Mouse (Mus musculus) layer of hippocampus, adult 18-20 months (tissue): Measurements from ENCODE around the gene Wdr48. TPM values are rescaled to one million over a fixed set of nuclear protein-coding genes. Genes with fewer than 3 reads are reported as not detected.
A peak's percentile ranks its signal among the peaks of the same experiment; 100 is the strongest.

ENCODE experiments used
- DNase-seq, 2 experiments: peaks; one replicate each; pipeline ENCODE4 v3.0.0; 2022; ENCODE audit warnings: low spot score in 2 of 2
- total RNA-seq, 2 experiments: library from RNA; stranded (reverse); gene quantifications; 2 replicates each; pipeline ENCODE4 v1.2.3; 2021

The Wdr48 gene
- total RNA-seq, 2 experiments from 2014 or later = 74.8 to 77.2 TPM

GRCm38 (mm10) chr9:119923462-119923861, 28.8 kb downstream of the Wdr48 start:
- DNase-seq = no peak

DNA sequence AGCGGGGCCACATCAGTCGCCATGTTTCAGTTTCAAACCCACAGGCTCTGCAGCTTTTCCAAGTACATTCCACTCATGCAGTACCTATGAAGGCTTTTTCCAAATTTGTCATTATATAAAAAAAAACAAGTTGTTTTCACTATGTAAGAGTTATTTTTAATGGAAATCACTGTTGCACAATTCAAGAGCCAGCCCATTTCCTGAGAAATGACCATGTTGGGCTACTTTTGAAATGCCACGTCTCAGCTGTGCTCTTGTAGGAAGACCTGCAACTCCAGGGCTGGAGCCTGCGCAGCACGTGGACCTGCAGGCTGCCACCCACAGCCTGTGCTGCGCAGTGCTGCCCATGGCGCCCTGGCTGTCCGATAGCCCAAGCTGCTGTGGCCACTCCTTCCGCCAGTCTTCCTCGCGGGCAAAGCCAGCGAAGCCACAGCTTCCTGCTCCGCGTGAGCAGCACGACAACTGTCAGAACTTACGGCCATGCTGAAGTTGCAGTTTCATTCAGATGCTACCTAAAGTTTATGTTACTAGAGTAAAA, 30.5 kb downstream of the Wdr48 start:
- no peak for DNase-seq

DNA sequence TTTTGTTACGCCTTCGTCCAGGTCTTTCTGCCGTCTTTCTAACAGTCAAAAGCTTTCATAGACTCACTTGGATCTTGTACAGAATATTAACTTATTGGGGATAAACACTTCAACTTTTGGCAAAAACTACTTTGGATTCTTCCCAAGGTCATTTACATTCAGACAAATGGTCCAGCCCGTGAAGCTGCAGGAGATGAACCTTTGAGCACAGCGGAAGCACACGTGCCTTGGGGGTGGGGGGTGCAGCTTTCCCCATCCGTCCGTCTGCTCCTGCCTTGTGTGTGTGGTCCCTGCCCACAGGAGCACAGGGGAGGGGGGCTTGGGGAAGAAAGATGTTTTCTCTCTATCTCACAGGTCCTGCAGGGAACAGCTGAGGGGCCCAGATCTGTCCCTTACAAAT, 31.1 kb downstream of the Wdr48 start:
- DNase-seq = no peak

- DNase-seq = no peak
These were observed 31.8 kb downstream of the Wdr48 start for GRCm38 (mm10) chr9:119926497-119926896.

- no peak for DNase-seq
These were observed 37.7 kb downstream of the Wdr48 start for GRCm38 (mm10) chr9:119932358-119932757.

DNA sequence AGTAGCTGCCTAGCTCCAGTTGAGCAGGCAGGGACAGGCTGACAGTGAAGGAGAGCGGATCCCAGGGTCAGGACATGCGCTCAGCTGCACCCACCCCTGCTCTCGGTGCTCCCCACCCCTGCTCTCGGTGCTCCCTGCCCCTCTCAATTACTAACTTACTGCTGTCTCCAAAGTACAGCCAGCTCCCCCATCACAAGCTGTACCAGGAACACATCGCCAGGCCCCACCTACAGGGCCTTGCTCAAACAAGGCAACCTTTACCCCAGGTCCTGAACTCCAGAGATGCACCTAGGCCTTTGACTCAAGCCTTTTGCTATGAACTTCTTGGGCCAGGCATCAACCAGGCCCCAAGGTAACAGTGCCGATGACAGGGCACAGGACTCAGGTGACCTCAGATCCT, 39.0 kb downstream of the Wdr48 start:
- DNase-seq = no peak

DNA sequence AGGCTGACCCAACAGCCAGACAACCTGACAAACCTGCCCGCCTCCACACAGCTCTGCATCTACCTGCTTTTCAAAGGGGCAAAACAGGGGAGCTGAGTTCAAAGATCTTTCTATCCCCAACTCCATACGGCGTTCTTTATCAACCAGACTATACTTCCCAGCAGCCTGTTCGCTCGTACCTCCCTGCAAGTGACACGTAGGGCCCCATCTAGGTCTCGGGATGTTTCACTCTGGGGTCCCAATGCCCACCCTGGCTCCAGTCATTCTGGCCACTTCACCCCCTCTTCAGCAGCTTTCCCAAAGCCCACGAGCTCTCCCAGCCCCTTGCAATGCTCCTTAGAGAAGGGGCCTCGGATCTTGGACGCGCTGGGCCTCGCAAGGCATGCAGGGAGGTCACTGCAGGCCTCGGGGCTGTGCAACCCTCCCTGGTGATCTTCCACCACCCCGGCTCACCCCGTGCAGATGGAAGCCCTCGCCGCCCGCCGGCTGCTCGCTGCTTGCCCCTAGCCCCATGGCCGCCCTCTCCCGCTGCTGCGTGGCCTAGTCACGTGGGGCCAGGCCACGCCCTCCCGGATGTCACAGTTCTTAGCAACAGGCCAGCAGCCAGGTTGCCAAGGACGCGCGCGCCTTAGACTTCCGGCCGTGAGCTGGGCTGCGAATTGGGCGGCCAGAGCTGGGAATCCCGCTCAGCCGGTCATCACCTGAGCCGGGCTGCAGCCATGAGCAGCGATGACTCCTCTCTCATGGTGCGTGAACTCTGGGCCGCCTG, 42.5 kb downstream of the Wdr48 start, which contains the start of the genes Gorasp1 and Ttc21a:
Gene Gorasp1 (minus strand): TSS at position 561 of the 769 bp plus-strand sequence.
Gene Ttc21a (plus strand): TSS at position 602 of the 769 bp plus-strand sequence.
- peak; percentile 86 to 94 for DNase-seq

DNA sequence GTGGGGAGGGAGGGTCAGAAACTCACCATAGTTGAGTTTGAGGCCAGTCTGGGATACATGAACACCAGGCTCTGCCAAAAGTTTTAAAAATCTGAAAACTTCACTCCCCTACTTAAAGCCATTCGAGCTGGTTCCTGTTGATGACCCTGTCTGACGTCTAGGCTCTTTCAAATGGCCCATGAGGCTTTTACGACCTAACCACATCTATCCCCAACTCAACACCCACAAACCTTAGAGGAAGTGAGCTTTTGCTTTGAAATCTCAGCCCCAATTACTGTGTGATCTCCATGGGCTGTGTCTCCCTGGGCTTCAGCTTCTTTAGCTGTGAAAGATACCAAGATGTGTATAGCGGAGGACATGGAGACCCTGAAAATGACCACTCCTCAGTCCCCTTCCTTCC, 43.8 kb downstream of the Wdr48 start:
- DNase-seq = no peak

GRCm38 (mm10) chr9:119939646-119940045, 45.0 kb downstream of the Wdr48 start:
- no peak for DNase-seq

DNA sequence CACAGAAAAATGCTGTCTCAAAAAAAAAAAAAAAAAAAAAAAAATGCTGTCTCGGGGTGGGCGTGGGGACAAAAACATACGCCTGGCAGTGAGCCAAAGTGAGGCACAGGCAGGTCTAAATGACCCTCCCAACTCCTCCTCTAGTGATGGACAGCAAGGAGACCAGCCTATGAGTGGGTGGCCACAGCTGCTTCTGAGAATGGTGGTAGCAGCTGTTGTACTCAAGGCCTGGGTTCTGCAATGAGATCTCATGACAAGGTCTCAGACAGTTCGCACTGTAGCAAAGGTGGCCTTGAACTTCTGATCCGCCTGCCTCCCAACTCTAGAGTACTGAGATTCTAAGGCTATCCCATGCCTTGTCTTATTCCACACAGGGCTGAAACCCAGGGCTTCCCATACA, 46.7 kb downstream of the Wdr48 start:
- DNase-seq = no peak

DNA sequence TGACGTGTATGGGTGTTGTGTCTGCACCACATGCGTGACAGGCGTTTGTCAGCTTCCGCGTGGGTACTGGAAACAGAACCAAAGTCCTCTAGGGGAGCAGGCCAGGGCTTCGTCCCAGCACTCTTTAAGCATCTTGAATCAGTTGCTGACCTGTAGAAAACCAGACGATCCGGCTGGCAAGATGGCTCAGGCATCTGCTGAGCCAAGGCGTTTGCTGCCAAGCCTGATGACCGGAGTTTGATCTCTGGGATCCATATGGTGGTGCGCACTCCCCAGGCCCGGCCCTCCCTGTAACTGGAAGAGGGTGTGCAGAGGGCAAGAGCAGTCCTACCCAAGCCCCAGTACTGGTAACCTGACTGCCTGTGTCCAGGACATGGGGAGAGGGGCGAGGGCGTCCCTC, 47.2 kb downstream of the Wdr48 start:
- DNase-seq = no peak

DNA sequence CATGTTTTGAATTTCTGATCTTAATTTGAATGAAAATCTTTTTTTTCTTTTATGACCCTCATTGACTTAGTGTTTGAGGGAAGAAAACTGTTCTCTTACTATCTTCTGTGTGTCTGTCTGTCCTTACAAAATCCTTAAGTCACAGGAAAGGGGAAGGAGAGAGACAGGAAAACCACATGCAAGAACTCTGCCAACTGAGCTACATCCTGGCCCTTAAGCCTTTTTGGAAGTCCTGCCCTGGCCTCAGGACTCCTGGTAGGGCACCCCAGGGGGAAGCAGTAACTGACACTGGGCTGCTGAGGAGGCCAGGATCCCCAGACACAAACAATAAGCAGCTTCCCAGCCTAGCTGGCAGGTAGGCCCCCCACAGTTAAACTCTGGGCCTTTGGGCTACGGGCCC, 48.6 kb downstream of the Wdr48 start:
- no peak for DNase-seq

- DNase-seq = no peak
These were observed 50.7 kb downstream of the Wdr48 start for GRCm38 (mm10) chr9:119945173-119945900.

DNA sequence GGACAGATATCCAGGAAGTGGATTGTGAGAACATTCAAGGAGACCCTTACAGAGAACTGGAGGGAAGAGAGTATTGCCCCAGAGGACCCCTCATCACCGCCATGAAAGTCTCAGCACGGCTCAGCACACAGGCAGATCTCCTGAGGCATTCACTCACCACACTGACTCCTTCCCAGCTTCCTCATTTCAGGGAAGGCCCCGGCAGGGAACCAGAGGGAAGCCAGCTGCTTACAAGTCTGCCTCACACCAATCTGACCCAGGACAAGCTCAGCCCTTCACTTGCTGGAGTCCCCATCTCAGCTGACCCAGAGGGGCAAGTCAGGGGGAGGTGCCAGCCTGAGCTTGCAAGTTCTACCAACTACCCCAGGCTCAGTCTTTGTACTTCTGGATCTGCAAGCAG, 54.1 kb downstream of the Wdr48 start:
- no peak for DNase-seq

- no peak for DNase-seq
These were observed 55.8 kb downstream of the Wdr48 start for GRCm38 (mm10) chr9:119950434-119950833.

DNA sequence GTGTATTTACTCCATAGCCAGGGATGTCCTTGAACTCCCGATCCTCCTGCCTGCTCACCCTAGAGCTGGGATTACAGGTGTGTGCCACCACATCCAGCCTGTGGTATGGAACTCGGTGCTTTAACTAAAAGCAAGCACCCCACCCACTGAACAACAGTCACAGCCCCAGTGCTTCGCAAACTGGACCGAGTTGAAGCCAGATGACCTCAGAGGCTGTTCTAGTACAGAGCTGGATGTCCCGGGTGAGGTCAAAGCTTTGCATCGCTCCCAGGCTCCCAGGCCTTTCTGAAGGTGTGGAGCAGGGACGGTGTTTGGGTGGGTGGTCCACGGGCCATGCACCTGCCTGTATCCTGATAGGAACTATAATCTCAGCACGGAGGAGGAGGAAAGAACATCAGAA, 56.7 kb downstream of the Wdr48 start:
- DNase-seq = no peak

DNA sequence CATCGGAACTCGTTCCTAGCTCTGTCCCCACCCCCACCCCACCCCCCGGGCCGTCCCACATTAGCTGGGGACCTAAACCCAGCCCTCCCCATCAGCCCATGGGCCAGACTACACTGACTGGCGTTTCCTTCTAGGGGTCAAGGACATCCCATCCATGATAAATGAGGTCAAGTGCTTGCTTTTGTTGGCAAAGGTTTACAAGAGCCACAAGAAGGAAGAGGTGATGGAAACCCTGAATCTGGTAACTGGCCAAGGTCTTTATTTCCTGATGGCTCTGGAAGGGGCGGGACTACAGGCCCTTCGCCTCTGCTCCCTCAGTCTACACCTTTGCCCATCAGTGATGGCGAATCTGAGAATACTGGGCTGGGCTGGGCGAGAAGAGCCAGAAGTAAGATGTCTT, 64.2 kb downstream of the Wdr48 start:
- no peak for DNase-seq

- no peak for DNase-seq
These were observed 67.5 kb downstream of the Wdr48 start for GRCm38 (mm10) chr9:119962216-119962615.

DNA sequence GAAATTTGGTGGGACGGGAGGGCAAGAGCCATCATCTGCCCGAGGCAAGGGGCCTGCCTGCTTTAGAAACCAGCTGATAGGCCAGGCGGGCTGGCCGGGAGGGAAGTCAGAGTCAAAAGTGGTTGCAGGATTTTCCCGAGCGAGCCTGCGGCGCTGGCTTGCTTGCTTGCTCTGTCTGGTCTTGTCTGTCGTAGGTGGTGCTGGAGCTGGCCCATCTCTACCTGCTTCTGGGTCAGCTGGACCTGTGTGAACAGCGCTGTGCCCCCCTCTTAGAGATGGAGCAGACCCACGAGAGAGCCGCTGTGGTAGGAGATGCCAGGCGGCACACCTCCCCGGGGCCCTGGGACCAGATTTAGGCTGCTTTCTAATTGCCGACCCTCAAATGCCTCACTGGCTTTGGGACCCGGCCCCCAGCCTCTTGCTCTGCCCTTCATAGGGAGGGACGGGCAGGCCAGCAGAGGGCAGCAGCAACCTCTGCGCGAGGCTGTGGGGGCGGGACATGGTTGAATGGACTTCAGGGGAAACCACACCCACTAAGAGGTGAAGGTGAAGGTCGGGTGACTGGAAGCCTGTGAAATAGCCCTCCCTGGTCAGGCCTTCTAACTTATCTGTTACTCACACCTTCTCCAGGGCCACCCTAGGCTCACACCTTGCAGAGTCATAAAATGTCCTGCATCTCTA, 68.4 kb downstream of the Wdr48 start:
- DNase-seq = no peak

- DNase-seq = no peak
These were observed 69.5 kb downstream of the Wdr48 start for GRCm38 (mm10) chr9:119964206-119964605.

DNA sequence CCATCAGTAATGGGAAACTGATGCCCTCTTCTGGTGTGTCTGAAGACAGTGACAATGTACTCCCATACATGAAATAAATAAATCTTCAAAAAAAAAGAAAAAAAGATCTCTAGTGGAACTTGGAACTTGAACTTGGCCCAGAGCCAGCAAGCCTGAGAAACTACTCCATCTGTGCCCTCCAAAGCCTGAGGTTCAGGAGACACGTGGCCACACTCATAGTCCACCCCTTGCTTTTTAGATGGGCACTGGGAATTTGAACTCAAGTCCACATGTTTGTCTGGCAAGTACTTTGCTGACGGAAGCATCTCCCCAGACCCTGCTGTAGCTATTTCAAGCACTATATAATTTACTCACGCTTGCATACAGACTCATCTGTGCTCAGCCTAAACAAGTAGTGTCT, 70.5 kb downstream of the Wdr48 start:
- no peak for DNase-seq
